Mouse (Mus musculus) frontal cortex, adult (tissue): ENCODE data around the gene Dusp10.

Source experiments
- ATAC-seq: cut with Nextera tagmentation; 2 replicates; pipeline ENCODE4 v1.9.2; 2017; ENCODE audit warnings: mild to moderate bottlenecking, moderate library complexity, mixed read lengths; ENCODE audit not compliant: low TSS enrichment

Dusp10 gene

DNA sequence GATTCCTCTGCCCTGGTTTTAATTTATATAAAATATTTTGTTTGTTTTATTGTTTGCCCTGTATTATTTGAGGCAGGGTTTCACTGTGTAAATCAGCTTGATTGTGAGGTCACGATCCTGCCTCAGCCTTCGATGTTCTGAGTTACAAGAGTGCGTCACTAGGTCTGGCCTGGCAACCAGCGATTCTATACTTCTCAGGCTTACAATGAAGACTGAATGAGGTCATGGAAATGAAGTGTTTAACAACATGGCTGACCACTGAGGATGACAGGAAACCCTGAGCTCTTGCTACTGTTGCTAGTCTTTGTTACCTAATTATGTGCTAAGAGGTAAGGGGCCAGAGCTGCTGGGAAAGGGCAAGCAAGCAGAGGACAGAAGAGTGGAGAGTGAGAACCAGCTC, at the start of gene Dusp10:
TSS of gene Dusp10 (plus strand) at position 197 of the 400 bp plus-strand sequence.
- ATAC-seq: no peak

DNA sequence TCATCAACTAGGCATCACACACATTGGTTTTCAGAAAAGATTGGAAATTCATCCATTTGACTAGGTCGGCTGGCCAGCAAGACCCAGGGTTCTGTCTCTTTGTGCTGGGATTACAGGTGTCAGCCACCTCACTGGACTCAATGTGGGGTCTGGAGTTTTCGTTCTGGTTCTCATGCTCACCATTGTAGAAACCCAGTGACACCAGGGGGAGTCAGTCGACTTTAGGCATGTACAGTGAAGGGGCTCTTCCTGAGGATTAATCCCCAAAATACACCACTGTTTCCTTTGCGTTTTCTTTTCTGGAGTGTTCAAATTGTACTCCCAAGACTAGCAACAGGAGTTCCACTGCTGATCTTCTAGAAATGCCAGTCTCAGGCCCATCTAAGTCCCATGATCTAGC, 47.8 kb upstream of the Dusp10 start:
- ATAC-seq: no peak

DNA sequence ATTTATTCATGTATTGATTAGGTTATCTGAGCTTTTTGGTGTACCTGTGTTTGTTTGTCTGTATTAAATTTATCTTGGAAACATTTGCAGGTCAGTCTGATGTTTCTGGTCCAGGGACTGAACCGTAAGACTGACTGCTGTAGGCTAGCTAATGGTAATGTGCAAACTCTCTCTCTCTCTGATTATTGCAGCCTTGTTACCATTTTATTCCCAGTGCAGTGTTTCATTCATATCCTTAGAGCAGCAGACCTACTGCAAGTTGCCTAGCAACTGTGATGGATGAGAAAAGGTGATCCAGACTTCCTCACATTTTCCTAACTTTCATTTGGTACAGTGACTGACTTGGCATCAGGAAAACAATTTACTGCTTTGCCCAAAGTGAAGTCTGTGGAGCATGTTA, 43.8 kb upstream of the Dusp10 start:
- ATAC-seq: no peak

DNA sequence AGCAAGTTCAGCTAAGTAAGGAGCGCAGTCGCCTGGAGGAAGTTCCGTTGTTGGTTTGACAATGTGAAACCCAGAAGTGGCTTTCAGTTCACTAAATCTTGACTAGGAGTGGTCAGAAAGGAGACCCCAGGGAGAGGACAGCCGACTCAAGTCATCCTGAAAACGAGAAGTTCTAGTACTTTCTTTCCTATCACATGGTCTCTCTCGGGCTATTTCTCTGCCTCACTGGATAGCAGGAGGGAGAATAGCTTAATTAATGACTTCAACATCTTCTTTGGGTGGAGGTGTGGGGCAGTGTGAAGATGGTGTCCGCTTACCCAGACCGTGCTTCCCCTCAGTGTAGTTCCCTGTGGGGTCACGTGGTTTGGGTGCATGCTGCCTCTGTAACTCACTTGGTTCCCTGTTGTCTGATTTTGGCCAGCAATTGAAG, 33.3 kb upstream of the Dusp10 start:
- ATAC-seq: no peak; the same call in 1 of the 2 replicates

DNA sequence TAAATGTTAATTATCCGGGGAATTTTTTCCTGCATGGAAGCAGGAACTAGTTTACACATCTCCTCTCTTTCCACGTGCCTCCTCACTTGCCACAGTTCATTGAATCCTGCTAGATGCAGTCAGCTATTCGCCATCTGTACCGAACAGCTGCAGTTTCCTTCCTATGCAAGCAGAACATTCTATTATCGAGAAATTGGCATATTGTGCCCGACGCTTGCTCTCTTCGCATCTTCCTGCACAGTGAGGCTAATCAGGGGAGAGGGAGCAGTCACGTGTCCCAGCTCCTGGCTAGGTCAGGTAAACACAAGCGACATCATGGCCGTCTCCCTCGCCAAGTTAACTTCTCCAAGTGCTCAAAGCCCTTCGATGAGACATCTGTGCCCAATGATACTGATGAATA, 31.0 kb upstream of the Dusp10 start:
- ATAC-seq: peak; percentile 72

DNA sequence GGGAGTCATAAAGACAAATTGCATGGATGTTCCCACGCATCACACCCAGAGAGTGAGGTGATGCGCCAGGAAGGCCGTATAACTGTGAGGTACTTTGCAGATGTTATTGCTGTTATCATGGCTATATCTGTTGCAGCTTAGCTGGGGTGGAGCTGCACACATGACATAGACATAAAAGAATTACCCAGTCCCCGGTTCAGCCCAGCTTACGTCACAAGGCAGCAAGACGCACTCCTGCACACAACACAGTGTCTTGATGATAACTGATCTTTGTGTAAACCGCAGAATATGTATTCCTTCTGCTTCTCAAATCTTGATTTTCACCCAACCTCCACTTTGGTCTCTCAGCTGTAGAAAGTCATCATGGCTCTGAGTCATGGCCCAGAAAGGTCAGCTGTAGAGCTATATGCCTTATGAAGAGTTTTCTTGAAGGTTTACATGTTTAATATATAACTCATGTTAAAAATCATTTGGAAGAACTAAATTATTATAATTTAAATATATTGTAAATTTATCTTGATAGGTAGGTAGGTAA, 25.3 kb upstream of the Dusp10 start:
- ATAC-seq: no peak

DNA sequence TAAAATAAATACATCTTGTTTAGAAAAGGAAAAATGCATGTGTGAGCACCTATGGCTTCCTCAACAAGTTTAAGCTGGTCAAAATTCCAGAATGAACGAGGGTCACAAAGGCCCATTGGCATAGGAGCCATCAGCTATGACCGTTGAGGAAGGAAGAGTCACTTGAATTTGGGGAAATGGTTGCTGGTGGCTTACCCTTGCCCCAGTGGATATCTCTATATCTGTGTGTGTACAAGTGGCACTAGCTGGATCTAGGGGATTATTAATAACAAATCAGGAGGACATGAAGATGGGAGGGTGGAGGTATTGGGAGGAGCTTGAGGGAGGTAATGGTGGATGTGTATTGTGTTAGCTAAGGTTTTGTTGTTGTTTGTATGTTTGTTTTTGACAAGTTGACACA, 21.2 kb upstream of the Dusp10 start:
- ATAC-seq: no peak

DNA sequence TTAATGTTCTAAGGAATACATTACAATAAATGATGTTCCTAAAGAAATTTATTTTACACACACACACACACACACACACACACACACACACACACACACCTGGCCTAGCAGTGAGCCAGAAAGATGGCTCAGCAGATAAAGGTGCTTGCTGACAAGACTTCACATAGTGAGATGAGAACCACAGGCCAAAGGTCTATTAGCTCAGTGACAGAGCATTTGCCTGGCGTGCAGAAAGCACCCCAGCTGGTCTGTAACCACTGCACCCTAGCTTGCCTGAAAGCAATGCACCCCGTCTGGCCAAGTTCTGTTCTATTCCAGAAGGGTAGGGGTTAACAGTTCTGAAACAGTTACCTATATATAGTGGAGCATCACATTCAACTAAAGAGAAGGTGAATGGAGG, 15.9 kb upstream of the Dusp10 start:
- no peak for ATAC-seq

DNA sequence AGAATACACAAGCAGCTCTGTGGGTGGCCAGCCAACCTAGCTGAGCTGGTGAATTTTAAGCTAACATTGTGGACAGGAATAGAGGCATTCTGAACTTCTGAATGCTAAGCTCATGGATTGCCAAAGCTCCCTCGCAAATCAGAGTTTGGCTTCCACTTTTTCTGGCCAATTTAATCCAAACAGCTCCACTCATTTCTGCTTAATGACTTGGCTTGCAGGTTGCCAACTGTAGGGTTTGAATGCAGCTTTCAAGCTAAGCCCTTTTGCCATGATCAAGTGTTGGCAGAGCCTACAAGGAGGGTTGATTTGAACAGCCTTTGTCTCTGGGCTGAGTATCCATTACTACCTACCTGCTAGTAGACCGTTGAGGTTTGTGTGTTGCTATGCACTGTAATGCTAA, 10.6 kb upstream of the Dusp10 start:
- peak; percentile 23; the same call in 1 of the 2 replicates for ATAC-seq

DNA sequence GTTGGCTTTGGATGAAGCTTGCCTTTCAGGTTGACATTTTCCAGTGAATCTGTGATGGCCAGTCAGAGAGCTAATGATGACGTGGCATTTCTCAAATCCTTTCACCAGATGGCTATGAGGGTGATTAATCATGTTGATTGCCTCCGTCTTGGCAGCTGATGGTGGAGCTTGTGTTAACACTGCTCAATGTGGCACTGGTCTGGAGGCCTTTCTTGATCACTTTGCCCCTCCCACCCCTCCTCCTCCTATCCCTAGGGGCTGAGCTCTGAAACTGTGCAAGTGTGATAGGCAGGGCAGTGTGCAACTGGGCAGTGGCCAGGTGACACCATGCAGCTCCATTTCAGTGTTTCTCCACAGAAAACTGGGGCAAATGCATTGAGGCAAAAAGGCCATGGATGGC, 8.8 kb upstream of the Dusp10 start:
- no peak for ATAC-seq

DNA sequence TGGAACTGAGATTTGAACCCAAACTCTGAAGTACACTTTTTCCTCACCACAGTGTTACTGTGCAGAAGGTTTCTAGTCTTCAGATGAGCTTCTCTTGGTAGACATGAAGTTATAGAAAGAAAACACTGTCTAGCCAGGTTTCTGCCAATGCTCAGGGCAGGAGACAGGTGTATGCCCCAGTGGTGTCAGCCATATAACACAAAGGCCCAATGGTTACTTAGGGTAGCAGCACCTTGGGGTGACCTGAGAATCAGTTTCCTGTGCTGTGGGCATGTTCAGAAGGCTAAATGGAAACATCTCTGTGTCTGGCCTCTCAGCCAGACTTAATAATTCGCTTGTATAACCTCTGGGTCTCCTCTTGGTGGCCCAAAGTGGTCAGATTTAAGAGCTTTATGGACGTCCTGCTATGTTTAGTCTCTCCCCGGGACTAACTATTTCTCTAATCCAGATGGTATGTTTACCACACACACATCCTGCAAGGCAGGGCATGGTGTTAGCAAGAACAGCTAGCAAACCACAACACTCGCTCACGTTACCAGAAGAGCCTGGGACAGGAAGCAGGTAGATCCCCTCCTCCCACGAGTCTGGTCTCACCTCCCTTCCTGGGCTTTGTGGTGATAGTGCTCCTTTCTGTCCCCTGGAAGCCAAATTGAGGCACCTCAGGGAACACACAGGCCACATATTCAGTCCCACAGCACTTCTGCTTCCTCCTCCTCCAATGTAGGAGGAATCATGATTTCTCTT, 7.6 kb upstream of the Dusp10 start:
- no peak for ATAC-seq

DNA sequence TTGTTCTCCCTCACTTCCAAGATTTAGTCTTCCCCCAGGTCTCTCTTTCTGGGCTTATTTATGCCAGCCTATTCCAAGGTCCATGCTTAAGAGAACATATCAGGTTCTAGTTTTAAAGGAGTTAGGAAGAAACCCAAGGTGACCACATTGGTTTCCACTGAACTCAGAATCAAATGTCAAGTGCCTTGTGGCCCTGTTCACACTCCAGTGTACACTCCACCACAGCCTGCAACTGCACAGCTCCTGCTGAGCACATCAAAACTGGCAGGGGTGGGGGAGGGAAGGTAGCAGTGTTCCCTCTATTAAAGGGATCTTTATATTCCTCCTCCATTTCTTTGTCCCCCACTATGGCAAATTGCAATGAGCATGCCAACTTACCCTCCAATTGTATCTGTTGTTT, 7.0 kb upstream of the Dusp10 start:
- no peak for ATAC-seq

DNA sequence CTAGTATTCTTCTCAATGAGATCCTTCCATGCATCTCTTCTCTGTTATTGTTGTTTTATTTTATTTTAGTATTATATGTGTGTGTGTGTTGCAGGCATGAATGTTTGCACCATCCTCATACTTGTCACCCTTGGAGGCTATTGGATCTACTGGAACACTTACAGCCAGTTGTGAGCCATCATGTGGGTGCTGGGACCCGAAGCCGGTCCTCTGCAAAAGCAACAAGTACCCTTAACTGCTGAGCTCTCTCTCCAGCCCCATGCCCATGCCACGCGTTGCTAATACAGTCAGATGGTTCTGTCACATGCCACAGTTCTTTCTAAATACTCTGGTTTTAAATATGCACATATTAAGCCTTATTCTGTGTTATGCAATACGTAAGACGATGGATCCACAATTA, 1.8 kb upstream of the Dusp10 start:
- no peak for ATAC-seq

DNA sequence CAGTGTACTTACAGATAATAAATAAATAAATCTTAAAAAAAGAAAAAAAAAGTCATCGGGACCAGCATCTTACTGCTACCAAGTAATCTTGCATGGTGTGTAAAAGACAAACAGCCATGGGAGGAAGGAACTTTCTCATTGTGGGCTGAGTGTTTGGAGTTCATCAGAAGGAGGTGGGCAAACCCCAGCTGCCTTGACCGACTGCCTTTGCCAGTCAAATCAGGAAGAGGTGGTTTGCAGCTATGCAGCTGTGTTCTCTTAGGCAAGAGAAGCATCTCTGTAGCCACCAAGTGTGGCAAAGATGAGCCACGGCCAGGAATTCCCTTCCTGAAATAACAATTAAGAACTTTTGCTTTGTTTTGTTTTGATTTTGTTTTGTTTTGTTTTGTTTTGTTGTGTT, 989 bp downstream of the Dusp10 start:
- no peak for ATAC-seq

DNA sequence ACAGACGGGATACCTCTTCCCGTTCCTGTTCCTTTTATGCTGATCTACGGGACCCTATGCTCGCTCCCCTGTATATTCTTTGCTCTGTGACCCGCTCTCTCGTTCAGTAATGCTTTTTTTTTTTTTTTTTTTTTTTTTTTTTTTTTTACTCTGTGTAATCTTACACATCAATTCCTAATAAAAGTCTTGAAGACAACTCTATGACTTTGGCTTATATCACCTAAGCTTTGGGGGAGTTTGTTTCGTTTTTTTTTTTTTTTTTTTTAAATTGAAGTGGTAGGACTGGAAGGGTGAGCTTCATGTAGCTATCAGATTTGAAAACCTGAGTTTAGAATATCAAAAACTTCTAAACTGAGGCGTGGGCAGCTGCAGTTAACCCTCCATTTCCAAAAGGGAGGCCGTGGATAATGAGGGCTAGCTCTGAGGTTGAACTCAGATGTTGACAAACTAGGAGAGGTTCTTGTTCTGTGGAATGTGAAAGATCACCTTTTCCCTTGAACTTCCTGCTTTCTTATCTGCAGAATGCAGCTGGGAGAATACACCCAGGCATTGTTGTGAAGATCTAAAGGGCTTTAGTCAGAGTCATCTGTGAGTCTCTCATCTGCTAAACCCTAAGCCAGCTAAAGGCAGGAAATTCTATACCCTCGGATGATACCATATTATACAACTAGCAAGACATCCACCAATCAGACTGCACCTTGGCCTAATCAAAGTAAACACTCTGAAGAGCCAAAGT, 3.1 kb downstream of the Dusp10 start:
- ATAC-seq: no peak

DNA sequence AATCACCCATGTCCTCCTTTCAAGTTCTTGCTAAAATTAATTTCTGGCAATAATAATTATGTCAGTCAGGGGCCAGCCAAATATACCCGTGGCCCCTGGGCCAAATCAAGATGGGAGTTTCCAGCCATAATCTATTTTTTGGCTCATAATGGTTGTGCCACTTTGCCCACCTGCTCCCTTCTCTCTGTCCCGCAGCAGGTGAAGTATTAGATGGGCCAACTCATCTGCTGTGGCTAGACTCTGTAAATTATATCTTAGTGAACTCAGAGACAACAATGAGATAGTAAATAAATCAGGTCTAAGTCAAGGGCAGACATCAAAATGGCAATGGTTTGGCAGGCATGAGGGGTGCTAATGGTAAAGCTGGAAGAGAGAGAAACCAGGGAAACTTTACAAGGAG, 4.5 kb downstream of the Dusp10 start:
- ATAC-seq: no peak

DNA sequence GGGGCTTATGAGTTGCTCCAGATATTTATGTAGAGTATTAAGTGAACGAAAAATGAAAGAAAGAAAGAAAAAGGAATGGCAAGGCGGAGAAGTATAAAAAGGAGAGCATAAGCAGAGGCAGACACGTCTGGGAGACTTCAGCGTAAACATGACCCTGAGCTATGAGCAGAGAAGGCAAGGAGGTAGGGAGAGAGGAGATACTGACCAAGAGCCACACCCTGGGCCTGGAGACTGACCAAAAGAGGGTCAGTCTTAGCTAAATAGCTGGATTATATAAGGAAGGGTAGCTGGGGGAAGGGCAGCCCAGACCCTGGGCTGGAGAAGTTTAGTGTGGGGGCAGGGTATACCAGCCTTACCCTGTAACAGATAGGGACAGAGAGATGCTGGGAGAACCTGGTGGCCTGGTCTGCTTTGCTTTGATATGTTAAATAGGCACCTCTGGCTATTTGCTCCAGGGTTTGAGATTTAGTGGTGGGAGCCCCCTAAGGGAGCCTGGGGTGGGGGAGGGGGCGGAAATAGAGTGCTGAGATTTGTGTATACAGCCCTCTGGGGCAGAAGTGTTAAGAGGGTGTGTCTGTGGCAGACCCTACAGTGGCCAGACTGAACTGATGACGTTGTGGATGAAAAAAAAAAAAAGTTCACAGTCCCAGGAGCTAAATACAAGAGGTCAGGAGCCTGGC, 6.1 kb downstream of the Dusp10 start:
- ATAC-seq: no peak

DNA sequence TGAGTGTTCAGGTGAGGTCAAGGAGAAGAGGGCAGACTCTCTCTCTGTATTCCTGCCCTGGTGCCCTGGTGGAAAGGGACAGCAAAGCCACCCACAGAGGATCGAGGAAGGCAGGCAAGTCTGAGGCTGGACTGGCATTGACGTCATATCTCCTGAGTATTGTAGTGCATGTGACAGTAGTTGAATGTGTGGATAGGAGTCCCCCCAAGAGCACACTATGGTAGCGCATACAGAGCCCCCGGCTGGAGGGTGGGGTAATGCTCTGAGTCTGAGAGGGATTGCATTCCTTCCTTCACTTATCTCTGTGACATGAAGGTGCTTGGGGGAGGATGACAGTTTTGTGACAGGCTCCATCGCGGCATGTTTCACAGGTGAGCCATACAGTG, 6.6 kb downstream of the Dusp10 start:
- ATAC-seq: no peak

DNA sequence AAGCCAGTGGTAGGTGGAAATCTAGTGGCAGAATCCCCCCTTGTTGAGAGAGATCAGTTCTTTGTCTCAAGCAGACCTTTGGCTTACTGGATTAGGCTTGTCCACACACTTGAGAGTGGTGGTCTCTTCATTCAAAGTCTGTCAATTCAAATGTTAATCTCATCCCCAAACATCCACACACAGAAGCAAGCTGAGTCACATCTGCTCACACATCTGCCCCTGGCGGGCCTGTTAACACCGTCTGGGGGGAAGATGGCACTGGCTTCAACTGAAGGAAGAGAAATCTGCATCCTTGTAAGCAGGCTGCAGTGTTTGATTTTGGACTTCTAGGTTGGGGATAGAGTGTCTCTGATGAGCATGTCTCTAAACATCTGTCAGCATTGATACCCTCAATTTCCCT, 10.9 kb downstream of the Dusp10 start:
- ATAC-seq: no peak

DNA sequence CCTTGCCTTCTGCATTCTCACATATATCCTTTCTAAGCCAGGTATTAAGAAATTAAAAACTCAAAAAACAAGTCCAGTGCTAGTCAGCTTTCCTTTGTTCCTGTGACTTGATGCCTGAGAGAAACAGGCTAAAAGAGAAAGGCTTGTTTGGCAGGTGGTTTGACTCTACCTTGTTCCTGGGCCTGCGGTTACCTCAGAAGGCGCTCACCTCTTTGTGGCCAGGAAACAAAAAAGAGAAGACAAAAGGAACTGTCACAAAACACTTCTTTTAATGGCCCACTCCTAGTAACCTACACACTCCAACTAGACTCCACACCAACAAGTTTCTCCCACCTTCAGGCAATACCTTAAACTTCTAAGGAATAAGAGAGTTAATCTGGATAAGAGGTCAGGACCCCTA, 11.5 kb downstream of the Dusp10 start:
- no peak for ATAC-seq

DNA sequence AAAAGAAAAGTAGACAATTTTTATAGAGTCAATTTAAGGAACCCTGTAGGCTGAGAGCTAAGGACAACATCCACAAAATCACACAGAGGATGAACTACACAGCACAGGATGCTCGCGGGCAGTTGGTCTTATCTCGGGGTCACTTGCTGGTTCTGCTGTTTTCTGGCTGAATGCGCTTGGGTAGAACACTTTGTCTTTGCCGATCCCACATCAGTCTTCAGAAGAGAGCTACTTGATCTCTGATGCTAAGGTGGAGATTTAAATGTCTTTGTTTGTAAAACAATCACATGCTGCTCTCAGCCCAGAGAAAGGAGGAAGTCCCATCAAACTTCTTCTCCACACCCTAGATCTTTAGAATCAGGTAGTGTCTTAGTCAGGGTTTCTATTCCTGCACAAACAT, 12.0 kb downstream of the Dusp10 start:
- ATAC-seq: no peak

DNA sequence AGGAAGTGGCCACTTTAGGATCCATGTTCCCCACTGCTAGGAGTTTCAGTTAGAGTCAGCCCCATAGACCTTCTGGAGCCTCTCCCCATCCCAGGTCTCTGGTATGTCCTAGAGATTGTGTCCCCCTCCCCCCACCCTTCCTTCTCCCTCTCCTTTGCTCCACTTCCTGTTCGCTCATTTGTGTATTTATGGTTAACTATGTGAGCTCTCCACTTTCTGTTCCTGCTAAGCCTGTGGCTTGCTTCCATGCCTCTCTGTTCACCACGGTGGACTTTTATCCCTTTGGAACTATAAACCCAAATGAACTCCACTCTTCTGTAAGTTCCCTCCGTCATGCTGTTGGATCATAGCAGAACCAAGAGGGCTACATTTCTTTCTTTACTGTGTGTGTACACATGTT, 13.9 kb downstream of the Dusp10 start:
- no peak for ATAC-seq
